Mouse (Mus musculus): ENCODE data around the gene Tiam1.

Gene Tiam1

GRCm38 (mm10) chr16:89844580-89844979 is 299.0 kb downstream of the Tiam1 start:
- DNase-seq (ENCODE audit: low spot score in 2 of 2): no peak

GRCm38 (mm10) chr16:89841894-89842293 is 301.7 kb downstream of the Tiam1 start:
- DNase-seq (ENCODE audit: low spot score in 2 of 2): no peak

- no peak for DNase-seq (ENCODE audit: low spot score in 2 of 2)
These were observed 303.2 kb downstream of the Tiam1 start for GRCm38 (mm10) chr16:89840361-89840760.

GRCm38 (mm10) chr16:89839829-89840228 is 303.7 kb downstream of the Tiam1 start:
- DNase-seq (ENCODE audit: low spot score in 2 of 2): no peak

GRCm38 (mm10) chr16:89837096-89837495 is 306.5 kb downstream of the Tiam1 start:
- DNase-seq (ENCODE audit: low spot score in 2 of 2): no peak

- no peak for DNase-seq (ENCODE audit: low spot score in 2 of 2)
These were observed 308.0 kb downstream of the Tiam1 start for GRCm38 (mm10) chr16:89835551-89835950.

- no peak for DNase-seq (ENCODE audit: low spot score in 2 of 2)
These were observed 310.6 kb downstream of the Tiam1 start for GRCm38 (mm10) chr16:89833011-89833410.

GRCm38 (mm10) chr16:89831172-89831571 is 312.4 kb downstream of the Tiam1 start:
- DNase-seq (ENCODE audit: low spot score in 2 of 2): no peak

GRCm38 (mm10) chr16:89830221-89830648 is 313.3 kb downstream of the Tiam1 start:
- DNase-seq (ENCODE audit: low spot score in 2 of 2): no peak

- DNase-seq (ENCODE audit: low spot score in 2 of 2): no peak
These were observed 316.0 kb downstream of the Tiam1 start for GRCm38 (mm10) chr16:89827496-89828125.

- no peak for DNase-seq (ENCODE audit: low spot score in 2 of 2)
These were observed 317.7 kb downstream of the Tiam1 start for GRCm38 (mm10) chr16:89825875-89826274.

- no peak for DNase-seq (ENCODE audit: low spot score in 2 of 2)
These were observed 320.7 kb downstream of the Tiam1 start for GRCm38 (mm10) chr16:89822882-89823281.

- DNase-seq (ENCODE audit: low spot score in 2 of 2): no peak
These were observed 324.9 kb downstream of the Tiam1 start for GRCm38 (mm10) chr16:89818661-89819060.

- no peak for DNase-seq (ENCODE audit: low spot score in 2 of 2)
These were observed 325.5 kb downstream of the Tiam1 start for GRCm38 (mm10) chr16:89817861-89818630.

GRCm38 (mm10) chr16:89817301-89817700 is 326.3 kb downstream of the Tiam1 start:
- no peak for DNase-seq (ENCODE audit: low spot score in 2 of 2)

GRCm38 (mm10) chr16:89816506-89817172 is 326.9 kb downstream of the Tiam1 start:
- peak in 1 of 2 experiments; percentile 69 for DNase-seq (ENCODE audit: low spot score in 2 of 2)

- peak in 1 of 2 experiments; percentile 32 for DNase-seq (ENCODE audit: low spot score in 2 of 2)
These were observed 330.0 kb downstream of the Tiam1 start for GRCm38 (mm10) chr16:89813536-89813935.

- DNase-seq (ENCODE audit: low spot score in 2 of 2): no peak
These were observed 330.7 kb downstream of the Tiam1 start for GRCm38 (mm10) chr16:89812891-89813290.

- DNase-seq (ENCODE audit: low spot score in 2 of 2): no peak
These were observed 333.2 kb downstream of the Tiam1 start for GRCm38 (mm10) chr16:89810398-89810797.

- no peak for DNase-seq (ENCODE audit: low spot score in 2 of 2)
These were observed 335.4 kb downstream of the Tiam1 start for GRCm38 (mm10) chr16:89808168-89808567.

- DNase-seq (ENCODE audit: low spot score in 2 of 2): no peak
These were observed 337.6 kb downstream of the Tiam1 start for GRCm38 (mm10) chr16:89805946-89806345.

GRCm38 (mm10) chr16:89805210-89805609 is 338.4 kb downstream of the Tiam1 start:
- no peak for DNase-seq (ENCODE audit: low spot score in 2 of 2)

GRCm38 (mm10) chr16:89801493-89801892 is 342.1 kb downstream of the Tiam1 start:
- no peak for DNase-seq (ENCODE audit: low spot score in 2 of 2)

Data from right cerebral cortex, postnatal 36 days (tissue).